Mouse (Mus musculus) ES-E14 (cell line): Measurements from ENCODE around the gene Rpl36al.
A peak's percentile ranks its signal among the peaks of the same experiment; 100 is the strongest.
"Not testable (repeated sequence)": the region's sequence is repeated elsewhere in the genome, so short reads cannot be mapped to it uniquely, and the experiment has no call there.

ENCODE experiments used
- CHD2 ChIP-seq: IDR thresholded peaks from 2 replicates; pipeline ENCODE4 v1.6.1; 2014; ENCODE audit warnings: mild to moderate bottlenecking, low read depth, low read length, inconsistent platforms
- HCFC1 ChIP-seq: IDR thresholded peaks from 2 replicates; pipeline ENCODE4 v1.6.1; 2012; ENCODE audit warnings: low read length, inconsistent platforms, borderline replicate concordance; ENCODE audit not compliant: insufficient read depth
- MAFK ChIP-seq: IDR thresholded peaks from 2 replicates; pipeline ENCODE4 v1.6.1; 2014; ENCODE audit warnings: mild to moderate bottlenecking, low read depth, low read length, inconsistent platforms; ENCODE audit not compliant: insufficient read depth
- ZC3H11A ChIP-seq: IDR thresholded peaks from 2 replicates; pipeline ENCODE4 v1.6.1; 2012; ENCODE audit warnings: low read depth, mild to moderate bottlenecking, inconsistent platforms, low read length, borderline replicate concordance
- ZNF384 ChIP-seq: IDR thresholded peaks from 2 replicates; pipeline ENCODE4 v1.6.1; 2012; ENCODE audit warnings: low read depth, low read length, inconsistent platforms

GRCm38 (mm10) chr12:69158765-69159577, 24.9 kb downstream of the Rpl36al start, which contains the start of gene Rps29:
- TF ChIP-seq HCFC1 (peak; percentile 61; the same call in 1 of the 2 replicates), MAFK (peak; percentile 26; the same call in 1 of the 2 replicates)
- TF ChIP-seq ZC3H11A, ZNF384, CHD2: not testable (repeated sequence)
